Mouse (Mus musculus): ENCODE data around the gene Ncstn.

DNA sequence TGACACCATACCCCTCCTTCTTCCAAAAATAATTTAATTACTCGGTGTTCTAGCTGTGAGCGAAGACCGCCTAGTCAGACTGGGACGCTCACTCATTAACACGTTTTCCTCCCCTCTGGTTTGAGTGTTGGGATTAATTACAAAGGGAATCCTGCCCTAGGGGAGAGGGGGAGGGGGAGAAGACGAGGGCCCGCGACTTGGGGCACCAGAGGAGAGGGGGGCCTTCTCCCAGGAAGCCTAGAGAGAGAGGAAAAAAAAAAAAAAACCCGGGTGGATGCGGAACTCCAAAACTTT is 54.8 kb downstream of the Ncstn start:
- TF ChIP-seq CTCF (conservative IDR thresholded peaks at IDR 0.05; ENCODE audit: low read length), result no peak
- no peak for TF ChIP-seq POU5F1 (IDR thresholded peaks at IDR 0.05; ENCODE audit: borderline replicate concordance, low read length)
